Mouse (Mus musculus): ENCODE results near the gene Gldc. TPM values are rescaled to one million over a fixed set of nuclear protein-coding genes. Genes with fewer than 3 reads are reported as not detected.
A peak's percentile ranks its signal among the peaks of the same experiment; 100 is the strongest.

The Gldc gene
- polyA plus RNA-seq, 1 experiment from 2014 or later = 9.2 TPM

- Histone ChIP-seq H3K4me1 (peaks cover 24% of the 10 kb centered on the region), H3K9me3 (no peaks in the 10 kb centered on the region), H3K4me3 (no peak overlapping the region), H3K27ac (no peak overlapping the region), H3K27me3 (no peaks in the 10 kb centered on the region), H3K4me2 (replicated peaks) (no peak overlapping the region), H3K9ac (no peak overlapping the region), H3K36me3 (no peaks in the 10 kb centered on the region)
- no peak for ATAC-seq (ENCODE audit: insufficient number of reproducible peaks, insufficient read depth, low FRiP score, low TSS enrichment)
- WGBS = 64% methylated on average over 17 of the region's 17 CpGs
Observed at GRCm38 (mm10) chr19:30118344-30119312, 56.6 kb downstream of the Gldc start.

- ATAC-seq (ENCODE audit: insufficient number of reproducible peaks, insufficient read depth, low FRiP score, low TSS enrichment) = peak; percentile 13; the same call in 1 of the 2 replicates
- Histone ChIP-seq H3K9ac (no peak overlapping the region), H3K4me1 (peaks cover 24% of the 10 kb centered on the region), H3K4me2 (replicated peaks) (no peak overlapping the region), H3K4me3 (no peak overlapping the region), H3K27ac (no peak overlapping the region), H3K27me3 (no peaks in the 10 kb centered on the region), H3K9me3 (no peaks in the 10 kb centered on the region), H3K36me3 (no peaks in the 10 kb centered on the region)
- WGBS = 60% methylated on average over 9 of the region's 9 CpGs
Observed at GRCm38 (mm10) chr19:30117775-30118174, 57.5 kb downstream of the Gldc start.

DNA sequence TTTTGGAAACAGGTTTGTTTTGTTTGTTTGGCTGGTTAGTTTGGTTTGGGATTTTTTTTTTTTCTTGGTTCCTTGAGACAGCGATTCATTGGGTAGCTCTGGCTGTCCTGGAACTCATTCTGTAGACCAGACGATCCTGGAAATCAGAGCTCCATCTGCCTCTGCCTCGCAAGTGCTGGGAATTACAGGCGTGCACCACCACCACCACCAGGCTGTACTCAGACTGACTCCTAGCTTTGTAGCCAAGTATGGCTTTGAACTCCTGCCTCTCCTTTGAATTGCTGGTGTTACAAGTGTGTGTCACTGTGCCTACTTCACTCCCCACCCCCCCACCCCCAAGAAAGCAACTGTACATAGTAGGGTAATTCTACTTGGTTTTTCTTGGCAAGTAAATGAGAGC lies 58.0 kb downstream of the Gldc start:
- no peak overlapping the region for H3K27ac ChIP-seq
- no peak overlapping the region for H3K4me2 ChIP-seq (replicated peaks)
- H3K4me1 ChIP-seq = peaks cover 24% of the 10 kb centered on the region
- no peaks in the 10 kb centered on the region for H3K36me3 ChIP-seq
- H3K27me3 ChIP-seq = no peaks in the 10 kb centered on the region
- no peak overlapping the region for H3K4me3 ChIP-seq
- no peak for ATAC-seq (ENCODE audit: insufficient number of reproducible peaks, insufficient read depth, low FRiP score, low TSS enrichment)
- no peaks in the 10 kb centered on the region for H3K9me3 ChIP-seq
- H3K9ac ChIP-seq = no peak overlapping the region
- WGBS = 50% methylated on average over 4 of the region's 4 CpGs

- Histone ChIP-seq H3K36me3 (no peaks in the 10 kb centered on the region), H3K27me3 (no peaks in the 10 kb centered on the region), H3K9me3 (no peaks in the 10 kb centered on the region), H3K9ac (no peak overlapping the region), H3K4me3 (no peak overlapping the region), H3K27ac (no peak overlapping the region), H3K4me1 (peaks cover 24% of the 10 kb centered on the region), H3K4me2 (replicated peaks) (no peak overlapping the region)
- WGBS = 79% methylated on average over 5 of the region's 5 CpGs
- no peak for ATAC-seq (ENCODE audit: insufficient number of reproducible peaks, insufficient read depth, low FRiP score, low TSS enrichment)
Observed at GRCm38 (mm10) chr19:30115606-30116005, 59.6 kb downstream of the Gldc start.

DNA sequence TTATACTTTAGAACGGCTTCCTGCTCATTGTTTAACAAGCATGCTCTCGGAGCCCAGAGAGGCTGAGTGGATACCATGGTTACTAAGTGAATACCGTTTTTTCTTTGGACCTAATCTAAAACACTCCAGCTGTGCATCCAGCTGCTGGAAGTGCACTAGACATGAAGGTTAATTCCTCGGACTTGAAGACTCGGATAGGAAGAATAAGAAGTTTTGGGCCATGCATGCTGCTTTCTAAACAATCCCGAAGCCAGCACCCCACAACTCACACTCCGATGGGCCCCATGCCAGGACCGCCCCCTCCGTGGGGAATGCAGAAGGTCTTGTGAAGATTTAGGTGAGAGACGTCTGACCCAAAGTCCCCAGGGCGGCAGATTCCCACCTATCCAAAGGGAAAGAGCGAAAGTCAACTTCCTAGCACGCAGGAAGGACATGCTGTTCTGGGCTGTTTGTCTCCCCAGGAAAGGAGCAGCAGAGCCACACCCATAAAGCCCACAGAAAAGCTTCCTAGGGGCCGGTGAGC lies 60.2 kb downstream of the Gldc start:
- H3K36me3 ChIP-seq = no peaks in the 10 kb centered on the region
- no peak overlapping the region for H3K4me2 ChIP-seq (replicated peaks)
- H3K9ac ChIP-seq = no peak overlapping the region
- WGBS = 54% methylated on average over 14 of the region's 14 CpGs
- peak; percentile 30; the same call in 1 of the 2 replicates for ATAC-seq (ENCODE audit: insufficient number of reproducible peaks, insufficient read depth, low FRiP score, low TSS enrichment)
- H3K27me3 ChIP-seq = no peaks in the 10 kb centered on the region
- peaks cover 23% of the 10 kb centered on the region for H3K4me1 ChIP-seq
- H3K4me3 ChIP-seq = no peak overlapping the region
- no peak overlapping the region for H3K27ac ChIP-seq
- H3K9me3 ChIP-seq = no peaks in the 10 kb centered on the region

DNA sequence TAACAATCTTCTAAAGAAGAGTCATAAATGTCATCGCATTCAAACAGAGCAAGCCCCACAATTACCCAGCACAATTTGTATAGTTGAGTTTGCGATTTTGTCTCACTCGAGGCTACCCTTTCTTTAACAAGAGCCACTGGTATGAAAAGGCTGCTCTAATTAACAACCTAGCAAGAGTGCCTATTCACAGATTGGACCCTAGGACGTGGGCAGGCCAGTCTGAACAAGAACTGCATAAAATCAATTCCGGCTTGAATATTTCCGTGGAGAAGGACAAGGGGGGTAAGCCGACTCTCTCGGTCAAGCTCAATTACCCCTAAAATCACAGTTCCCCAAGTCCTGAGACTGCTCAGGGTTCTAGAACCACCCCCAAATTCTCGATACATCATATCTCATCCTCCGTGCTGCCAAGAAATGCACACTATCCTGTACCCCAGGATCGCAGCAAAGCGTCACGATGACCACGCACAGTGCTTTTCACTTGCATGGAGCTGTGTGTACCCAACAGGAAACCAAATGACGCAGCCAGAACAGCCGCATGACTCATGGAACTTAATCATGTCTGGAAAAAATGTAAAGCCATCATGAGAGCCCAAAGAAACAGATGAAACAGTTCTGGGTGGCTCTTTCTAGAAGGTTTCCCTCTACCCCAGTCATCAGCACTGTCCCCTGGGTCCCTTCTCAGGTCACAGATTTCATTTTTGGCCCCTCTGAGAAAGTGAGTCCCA lies 62.1 kb downstream of the Gldc start:
- Histone ChIP-seq H3K36me3 (no peaks in the 10 kb centered on the region), H3K4me2 (replicated peaks) (no peak overlapping the region), H3K9me3 (no peaks in the 10 kb centered on the region), H3K4me3 (no peak overlapping the region), H3K27me3 (no peaks in the 10 kb centered on the region), H3K9ac (no peak overlapping the region), H3K27ac (no peak overlapping the region), H3K4me1 (peaks cover 13% of the 10 kb centered on the region)
- no peak for ATAC-seq (ENCODE audit: insufficient number of reproducible peaks, insufficient read depth, low FRiP score, low TSS enrichment)
- 83% methylated on average over 16 of the region's 16 CpGs for WGBS

DNA sequence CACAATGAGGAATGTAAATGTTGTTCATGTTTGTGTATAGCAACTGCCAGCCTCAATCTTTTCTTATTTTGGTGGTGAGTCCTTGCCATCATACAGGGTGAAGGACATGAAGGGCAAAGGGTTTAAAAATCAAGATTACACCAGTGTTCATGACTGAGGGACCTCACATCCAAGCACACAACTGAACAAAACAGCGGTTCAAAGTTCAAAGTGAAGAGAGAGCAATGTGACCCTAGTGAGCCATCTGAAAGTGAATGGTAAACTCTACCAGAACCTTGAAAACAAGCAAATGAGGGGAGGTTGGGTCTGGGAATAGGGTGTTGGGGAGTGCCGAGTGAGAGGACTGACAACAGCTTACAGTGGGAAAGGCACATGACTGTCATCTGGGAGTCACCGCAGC lies 63.8 kb downstream of the Gldc start:
- no peak overlapping the region for H3K9ac ChIP-seq
- 96% methylated on average over 3 of the region's 3 CpGs for WGBS
- H3K4me1 ChIP-seq = peaks cover 17% of the 10 kb centered on the region; the same call in 1 of the 2 replicates
- no peak overlapping the region for H3K27ac ChIP-seq
- H3K27me3 ChIP-seq = no peaks in the 10 kb centered on the region
- no peak overlapping the region for H3K4me3 ChIP-seq
- no peak for ATAC-seq (ENCODE audit: insufficient number of reproducible peaks, insufficient read depth, low FRiP score, low TSS enrichment)
- no peaks in the 10 kb centered on the region for H3K36me3 ChIP-seq
- H3K9me3 ChIP-seq = no peaks in the 10 kb centered on the region
- H3K4me2 ChIP-seq (replicated peaks) = no peak overlapping the region

- Histone ChIP-seq H3K27me3 (no peaks in the 10 kb centered on the region), H3K4me1 (peaks cover 13% of the 10 kb centered on the region; the same call in 1 of the 2 replicates), H3K9ac (no peak overlapping the region), H3K27ac (no peak overlapping the region), H3K9me3 (no peaks in the 10 kb centered on the region), H3K36me3 (no peaks in the 10 kb centered on the region), H3K4me3 (no peak overlapping the region), H3K4me2 (replicated peaks) (no peak overlapping the region)
- WGBS = 67% methylated on average over 6 of the region's 6 CpGs
- no peak for ATAC-seq (ENCODE audit: insufficient number of reproducible peaks, insufficient read depth, low FRiP score, low TSS enrichment)
Observed at GRCm38 (mm10) chr19:30109122-30109521, 66.1 kb downstream of the Gldc start.

- Histone ChIP-seq H3K9me3 (no peaks in the 10 kb centered on the region), H3K4me1 (peaks cover 13% of the 10 kb centered on the region; the same call in 1 of the 2 replicates), H3K27ac (no peak overlapping the region), H3K4me3 (no peak overlapping the region), H3K36me3 (no peaks in the 10 kb centered on the region), H3K9ac (no peak overlapping the region), H3K27me3 (no peaks in the 10 kb centered on the region), H3K4me2 (replicated peaks) (no peak overlapping the region)
- ATAC-seq (ENCODE audit: insufficient number of reproducible peaks, insufficient read depth, low FRiP score, low TSS enrichment) = no peak
Observed at GRCm38 (mm10) chr19:30108616-30109015, 66.6 kb downstream of the Gldc start.

DNA sequence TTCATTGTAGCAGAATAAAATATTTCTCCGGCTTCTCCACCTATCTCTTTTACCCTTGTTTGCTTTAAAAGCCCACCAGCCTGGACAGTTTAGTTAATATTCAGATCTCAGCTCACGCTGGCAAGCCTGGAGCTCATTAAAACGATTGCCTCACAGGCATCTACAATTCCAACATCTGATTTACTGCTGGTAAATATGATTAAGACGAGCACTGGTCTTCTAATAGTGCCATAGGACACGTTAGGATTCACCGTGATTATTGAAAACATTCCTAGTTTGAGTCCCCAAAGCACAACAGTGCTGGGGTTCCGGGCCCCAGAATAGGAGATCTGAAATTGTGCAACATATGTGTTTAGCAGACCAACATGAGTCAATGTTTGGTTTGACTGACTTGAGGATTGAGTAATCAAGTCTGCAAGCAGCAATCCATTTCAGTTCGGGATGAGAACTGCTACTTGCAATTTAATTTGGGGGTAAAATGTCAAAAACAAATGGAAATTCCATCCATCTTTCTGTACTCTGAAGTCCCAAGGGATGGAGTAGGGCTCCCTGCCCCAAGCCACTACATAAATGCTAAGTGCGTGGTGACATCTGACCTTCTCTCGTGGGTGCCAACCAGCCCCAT lies 67.9 kb downstream of the Gldc start:
- ATAC-seq (ENCODE audit: insufficient number of reproducible peaks, insufficient read depth, low FRiP score, low TSS enrichment) = no peak
- no peaks in the 10 kb centered on the region for H3K27me3 ChIP-seq
- no peaks in the 10 kb centered on the region for H3K9me3 ChIP-seq
- WGBS = 39% methylated on average over 10 of the region's 10 CpGs
- H3K36me3 ChIP-seq = no peaks in the 10 kb centered on the region
- H3K4me1 ChIP-seq = peaks cover 13% of the 10 kb centered on the region; the same call in 1 of the 2 replicates
- H3K9ac ChIP-seq = no peak overlapping the region
- H3K4me3 ChIP-seq = no peak overlapping the region
- no peak overlapping the region for H3K4me2 ChIP-seq (replicated peaks)
- no peak overlapping the region for H3K27ac ChIP-seq

GRCm38 (mm10) chr19:30105045-30105842 lies 70.0 kb downstream of the Gldc start:
- H3K9me3 ChIP-seq = no peaks in the 10 kb centered on the region
- no peak overlapping the region for H3K4me2 ChIP-seq (replicated peaks)
- ATAC-seq (ENCODE audit: insufficient number of reproducible peaks, insufficient read depth, low FRiP score, low TSS enrichment) = no peak
- peaks cover 13% of the 10 kb centered on the region; the same call in 1 of the 2 replicates for H3K4me1 ChIP-seq
- no peak overlapping the region for H3K4me3 ChIP-seq
- no peaks in the 10 kb centered on the region for H3K27me3 ChIP-seq
- 82% methylated on average over 6 of the region's 6 CpGs for WGBS
- no peaks in the 10 kb centered on the region for H3K36me3 ChIP-seq
- no peak overlapping the region for H3K27ac ChIP-seq
- no peak overlapping the region for H3K9ac ChIP-seq
